Mouse (Mus musculus): ENCODE data around the gene Cyp4v3. TPM values are rescaled to one million over a fixed set of nuclear protein-coding genes. Genes with fewer than 3 reads are reported as not detected.
A peak's percentile ranks its signal among the peaks of the same experiment; 100 is the strongest.
"Not testable (repeated sequence)": the region's sequence is repeated elsewhere in the genome, so short reads cannot be mapped to it uniquely, and the experiment has no call there.

The Cyp4v3 gene
- polyA plus RNA-seq, 1 experiment from 2014 or later = 13.2 TPM

DNA sequence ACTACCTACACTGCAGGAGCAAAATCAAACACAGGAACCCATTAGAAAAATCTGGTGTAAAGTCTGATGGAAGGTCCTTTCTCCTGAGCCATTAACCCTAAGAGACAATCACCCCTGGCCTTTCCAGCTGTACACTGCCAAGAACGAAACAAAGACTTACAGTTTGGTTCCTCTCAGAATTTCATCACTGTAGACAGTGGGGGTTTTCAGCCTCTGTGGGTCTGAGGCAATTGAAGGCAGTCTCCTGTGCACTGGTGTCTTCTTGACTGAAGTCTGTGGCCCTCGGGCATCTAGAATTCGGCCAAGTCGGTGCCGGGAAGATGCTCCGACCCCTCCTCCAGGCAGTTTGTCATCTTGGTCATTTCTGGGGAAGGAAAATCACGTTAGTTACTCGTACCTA lies 11.3 kb upstream of the Cyp4v3 start:
- no peak for DNase-seq (ENCODE audit: low spot score)
- H3K9ac ChIP-seq (replicated peaks; ENCODE audit: low read depth) = no peak overlapping the region
- no peaks in the 10 kb centered on the region for H3K36me3 ChIP-seq (ENCODE audit: insufficient read depth, low read length)
- no peak overlapping the region for H3K4me3 ChIP-seq (ENCODE audit: low read depth, low read length)
- no peak for ATAC-seq
- H3K4me1 ChIP-seq (ENCODE audit: insufficient read depth, low read depth, low read length) = no peaks in the 10 kb centered on the region
- no peak for TF ChIP-seq EP300 (IDR thresholded peaks at IDR 0.05)
- TF ChIP-seq CTCF (IDR thresholded peaks at IDR 0.05) = no peak
- H3K4me2 ChIP-seq (replicated peaks; ENCODE audit: low read depth, low read length) = no peak overlapping the region
- WGBS = 88% methylated on average over 8 of the region's 8 CpGs
- no peaks in the 10 kb centered on the region for H3K27me3 ChIP-seq (replicated peaks; ENCODE audit: insufficient read depth, low read length)
- no peaks in the 10 kb centered on the region for H3K9me3 ChIP-seq (ENCODE audit: low read length)
- no peak overlapping the region for H3K27ac ChIP-seq (ENCODE audit: low read length)

DNA sequence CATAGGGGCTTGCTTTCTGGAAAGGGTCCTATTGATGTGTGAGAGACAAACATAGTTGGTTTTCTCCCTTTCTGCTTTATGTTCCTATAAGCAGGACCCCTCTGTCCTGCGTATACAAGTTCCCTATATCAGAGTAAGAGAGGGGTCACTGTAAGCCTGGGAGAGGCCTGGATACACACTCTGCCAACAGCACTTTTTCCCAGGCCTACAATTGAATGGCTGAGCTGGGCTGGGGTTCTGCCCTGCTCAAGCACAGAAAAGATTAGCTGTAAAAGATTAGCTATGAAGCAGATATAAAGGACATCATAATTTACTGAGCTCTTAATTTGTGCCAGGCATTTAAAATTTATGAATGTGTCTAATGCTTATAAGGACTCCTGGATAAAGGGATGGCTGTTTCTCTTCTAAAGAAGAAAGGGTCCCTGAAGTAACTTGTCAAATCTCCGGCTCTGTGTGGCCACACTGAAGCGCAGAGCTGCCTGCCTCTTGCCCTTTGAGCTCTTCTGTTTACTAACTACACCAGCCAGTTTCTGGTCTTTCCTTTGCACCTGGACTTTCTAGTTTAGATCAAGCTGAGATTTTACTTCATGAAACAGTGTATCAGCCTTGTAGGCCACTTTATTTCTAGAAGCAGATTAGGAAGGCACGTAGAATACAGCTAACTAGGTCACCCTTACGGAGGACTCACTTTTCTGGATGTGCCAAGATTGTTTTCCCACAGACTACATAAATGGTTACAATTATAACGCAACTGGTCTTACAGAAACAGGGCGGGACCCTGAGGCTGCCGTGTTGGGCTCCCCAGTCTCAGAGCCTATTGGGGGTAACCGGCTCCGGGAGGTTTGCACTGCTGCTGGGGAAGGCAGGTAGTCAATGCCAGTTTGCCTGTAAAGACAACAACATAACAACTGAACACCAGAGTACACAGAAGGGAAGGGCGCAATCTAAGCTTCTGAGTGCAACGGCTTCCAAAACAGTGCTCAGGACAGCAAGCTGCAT lies 8.9 kb upstream of the Cyp4v3 start:
- Histone ChIP-seq H3K4me3 (ENCODE audit: low read depth, low read length) (no peak overlapping the region), H3K9ac (replicated peaks; ENCODE audit: low read depth) (no peak overlapping the region), H3K4me1 (ENCODE audit: insufficient read depth, low read depth, low read length) (no peaks in the 10 kb centered on the region), H3K27me3 (replicated peaks; ENCODE audit: insufficient read depth, low read length) (no peaks in the 10 kb centered on the region), H3K36me3 (ENCODE audit: insufficient read depth, low read length) (no peaks in the 10 kb centered on the region), H3K4me2 (replicated peaks; ENCODE audit: low read depth, low read length) (no peak overlapping the region), H3K9me3 (ENCODE audit: low read length) (no peaks in the 10 kb centered on the region), H3K27ac (ENCODE audit: low read length) (no peak overlapping the region)
- no peak for TF ChIP-seq EP300 (IDR thresholded peaks at IDR 0.05)
- TF ChIP-seq CTCF (IDR thresholded peaks at IDR 0.05) = no peak
- DNase-seq (ENCODE audit: low spot score) = no peak
- 87% methylated on average over 12 of the region's 12 CpGs for WGBS
- ATAC-seq = no peak

DNA sequence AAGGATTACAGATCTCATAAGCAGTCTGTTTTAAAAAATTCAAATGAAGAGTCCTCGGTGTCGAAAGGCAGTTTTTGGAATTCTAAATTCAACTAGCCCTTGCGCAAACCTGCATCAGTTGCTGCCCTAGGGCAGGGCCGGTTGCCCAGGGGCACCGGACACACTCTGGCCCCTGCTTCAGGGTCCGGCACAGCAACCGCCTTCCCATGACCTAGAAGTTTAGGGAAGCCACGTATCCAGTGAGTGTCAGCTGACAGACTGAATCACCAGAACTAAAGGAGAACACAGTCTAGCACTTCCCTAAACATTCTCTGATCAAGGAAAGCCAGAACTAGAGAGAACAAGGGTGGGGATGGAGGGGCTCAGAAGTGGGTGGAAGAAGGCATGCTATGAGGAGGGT lies 477 bp upstream of the Cyp4v3 start:
- peak overlapping the region; percentile 37; the same call in 1 of the 2 replicates for H3K9ac ChIP-seq (replicated peaks; ENCODE audit: low read depth)
- H3K4me3 ChIP-seq (ENCODE audit: low read depth, low read length) = peak overlapping the region; percentile 63
- DNase-seq (ENCODE audit: low spot score) (peak; percentile 49), ATAC-seq (peak; percentile 63)
- H3K27me3 ChIP-seq (replicated peaks; ENCODE audit: insufficient read depth, low read length) = no peaks in the 10 kb centered on the region
- H3K4me1 ChIP-seq (ENCODE audit: insufficient read depth, low read depth, low read length) = no peaks in the 10 kb centered on the region
- no peaks in the 10 kb centered on the region for H3K36me3 ChIP-seq (ENCODE audit: insufficient read depth, low read length)
- peak overlapping the region; percentile 70 for H3K27ac ChIP-seq (ENCODE audit: low read length)
- WGBS = 4% methylated on average over 8 of the region's 8 CpGs
- TF ChIP-seq EP300 (IDR thresholded peaks at IDR 0.05) (no peak), CTCF (IDR thresholded peaks at IDR 0.05) (no peak)
- H3K9me3 ChIP-seq (ENCODE audit: low read length) = no peaks in the 10 kb centered on the region
- peak overlapping the region; percentile 93 for H3K4me2 ChIP-seq (replicated peaks; ENCODE audit: low read depth, low read length)

DNA sequence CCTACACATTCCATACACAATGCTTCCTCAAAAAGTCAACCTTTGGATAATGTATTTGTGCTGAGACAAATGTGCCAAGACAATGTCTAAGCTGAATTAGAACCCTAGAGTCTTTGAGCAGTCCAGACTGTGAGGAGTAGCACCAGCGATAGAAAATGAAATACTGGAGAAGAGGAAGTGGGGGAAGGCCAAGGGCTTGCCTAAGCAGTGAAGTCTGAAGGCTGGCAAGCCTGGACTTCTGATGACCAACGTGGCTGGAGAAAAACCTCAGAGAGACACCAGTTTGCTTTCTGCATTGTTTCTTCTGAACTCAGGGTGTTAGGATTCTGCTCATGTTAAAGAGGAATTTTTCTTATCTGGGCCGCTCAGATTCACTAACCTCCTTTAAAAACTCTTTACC lies 2.2 kb downstream of the Cyp4v3 start:
- no peaks in the 10 kb centered on the region for H3K27me3 ChIP-seq (replicated peaks; ENCODE audit: insufficient read depth, low read length)
- H3K27ac ChIP-seq (ENCODE audit: low read length) = no peak overlapping the region
- no peak for ATAC-seq
- H3K9ac ChIP-seq (replicated peaks; ENCODE audit: low read depth) = no peak overlapping the region
- no peak overlapping the region for H3K4me3 ChIP-seq (ENCODE audit: low read depth, low read length)
- no peak for DNase-seq (ENCODE audit: low spot score)
- no peaks in the 10 kb centered on the region for H3K36me3 ChIP-seq (ENCODE audit: insufficient read depth, low read length)
- H3K4me2 ChIP-seq (replicated peaks; ENCODE audit: low read depth, low read length) = no peak overlapping the region
- WGBS = 57% methylated on average over 3 of the region's 3 CpGs
- no peaks in the 10 kb centered on the region for H3K4me1 ChIP-seq (ENCODE audit: insufficient read depth, low read depth, low read length)
- no peak for TF ChIP-seq CTCF (IDR thresholded peaks at IDR 0.05)
- no peak for TF ChIP-seq EP300 (IDR thresholded peaks at IDR 0.05)
- H3K9me3 ChIP-seq (ENCODE audit: low read length) = no peaks in the 10 kb centered on the region

DNA sequence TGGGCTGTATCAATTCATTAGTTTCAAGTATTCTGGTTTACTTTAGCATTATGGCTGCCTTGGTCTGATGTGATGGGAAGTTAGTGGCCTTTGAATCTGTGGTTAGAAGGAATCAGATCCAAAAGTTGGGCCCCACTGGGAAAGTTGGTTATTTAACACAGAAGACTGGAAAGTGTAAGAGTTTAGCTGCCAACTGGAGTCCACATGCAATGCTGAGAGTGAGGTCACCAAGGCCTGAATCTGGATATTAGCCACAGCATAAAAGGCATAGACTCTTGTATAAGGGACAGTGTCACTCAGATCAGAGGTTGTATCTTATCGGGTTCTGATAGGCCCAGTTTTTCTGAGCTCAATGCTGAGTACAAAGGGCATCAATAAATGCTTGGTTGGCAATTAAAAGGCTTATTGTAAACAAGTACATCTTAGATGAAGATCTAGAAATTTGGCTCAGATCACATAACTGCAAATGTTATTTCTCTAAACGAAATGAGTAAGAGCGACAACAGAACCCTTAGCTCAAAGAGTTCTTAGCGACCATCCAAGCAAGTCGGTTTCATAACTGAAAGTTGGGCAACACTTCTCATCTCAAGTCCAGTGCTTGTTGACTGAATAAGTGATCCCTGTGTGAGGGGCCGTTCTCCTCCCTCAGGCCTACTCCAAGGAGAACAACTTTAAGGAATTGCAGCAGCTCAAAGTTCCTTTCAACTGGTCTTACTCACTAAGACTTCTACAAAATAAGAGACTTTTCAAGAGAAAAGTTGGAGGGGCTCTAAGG lies 3.6 kb downstream of the Cyp4v3 start:
- Histone ChIP-seq H3K4me3 (ENCODE audit: low read depth, low read length) (no peak overlapping the region), H3K4me2 (replicated peaks; ENCODE audit: low read depth, low read length) (no peak overlapping the region), H3K27me3 (replicated peaks; ENCODE audit: insufficient read depth, low read length) (no peaks in the 10 kb centered on the region), H3K4me1 (ENCODE audit: insufficient read depth, low read depth, low read length) (no peaks in the 10 kb centered on the region), H3K9ac (replicated peaks; ENCODE audit: low read depth) (no peak overlapping the region), H3K27ac (ENCODE audit: low read length) (peak overlapping the region; percentile 26; the same call in 1 of the 2 replicates), H3K36me3 (ENCODE audit: insufficient read depth, low read length) (no peaks in the 10 kb centered on the region), H3K9me3 (ENCODE audit: low read length) (no peaks in the 10 kb centered on the region)
- 68% methylated on average over 6 of the region's 6 CpGs for WGBS
- peak; percentile 71 for DNase-seq (ENCODE audit: low spot score)
- ATAC-seq = peak; percentile 58
- TF ChIP-seq EP300 (IDR thresholded peaks at IDR 0.05) = no peak
- no peak for TF ChIP-seq CTCF (IDR thresholded peaks at IDR 0.05)

DNA sequence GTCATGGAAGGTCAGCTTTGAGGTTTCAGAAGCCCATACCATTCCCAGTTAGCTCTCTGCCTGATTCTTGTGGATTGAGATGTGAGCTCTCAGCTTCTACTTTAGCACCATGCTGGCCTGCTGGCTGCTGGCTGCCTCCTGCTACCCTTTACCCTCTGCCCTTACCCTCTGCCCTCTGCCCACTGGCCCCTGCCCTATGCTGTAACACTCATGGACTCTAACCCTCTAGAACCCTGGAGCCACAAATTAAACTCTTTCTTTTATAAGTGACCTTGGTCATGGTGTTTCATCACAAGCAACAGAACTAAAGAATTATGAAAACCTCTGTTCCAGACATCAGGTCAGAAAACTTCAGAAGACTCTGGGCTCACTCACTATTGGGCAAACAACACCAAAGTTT lies 5.9 kb downstream of the Cyp4v3 start:
- H3K4me1 ChIP-seq (ENCODE audit: insufficient read depth, low read depth, low read length); H3K27me3 ChIP-seq (replicated peaks; ENCODE audit: insufficient read depth, low read length); ATAC-seq; H3K9ac ChIP-seq (replicated peaks; ENCODE audit: low read depth); H3K4me2 ChIP-seq (replicated peaks; ENCODE audit: low read depth, low read length); H3K9me3 ChIP-seq (ENCODE audit: low read length); H3K4me3 ChIP-seq (ENCODE audit: low read depth, low read length); DNase-seq (ENCODE audit: low spot score); H3K27ac ChIP-seq (ENCODE audit: low read length); H3K36me3 ChIP-seq (ENCODE audit: insufficient read depth, low read length): not testable (repeated sequence)
